ENCODE assay signal across 12 mouse cellular contexts in genomic region chr8:91592436-91593105, GRCm38 (mm10).
DNase-seq lines count a peak whose midpoint lies in the region; ATAC-seq and TF ChIP-seq lines count a peak whose summit lies in the region.
"Had no signal": no experiment of that assay in that cellular context is flagged by ENCODE, and none has a peak within 500 bp of the region (broad histone marks: within the 10 kb centered on the region; RNA-seq: fewer than 3 reads in every experiment).

No protein-coding gene starts in this region.

- H3K27ac ChIP-seq in forebrain, embryonic 13.5 days, result no peak overlapping the region
- no peak overlapping the region for H3K27ac ChIP-seq in forebrain, embryonic 11.5 days (ENCODE audit: low read depth, low read length)
- H3K27ac ChIP-seq in lung, embryonic 16.5 days (ENCODE audit: low read length), result no peak overlapping the region
- no peak overlapping the region for H3K27ac ChIP-seq in intestine, postnatal 0 days (ENCODE audit: low read depth, low read length)
- H3K27ac ChIP-seq in stomach, embryonic 15.5 days, result no peak overlapping the region
- H3K27ac ChIP-seq: liver, embryonic 13.5 days had no signal

- no peaks in the 10 kb centered on the region for H3K36me3 ChIP-seq in forebrain, embryonic 13.5 days (ENCODE audit: poor library complexity, severe bottlenecking)
- H3K36me3 ChIP-seq in forebrain, embryonic 11.5 days (ENCODE audit: control insufficient read depth, insufficient read depth, low read length), result no peaks in the 10 kb centered on the region
- no peaks in the 10 kb centered on the region for H3K36me3 ChIP-seq in lung, embryonic 16.5 days (ENCODE audit: control insufficient read depth, insufficient read depth, low read length)
- no peaks in the 10 kb centered on the region for H3K36me3 ChIP-seq in intestine, postnatal 0 days (ENCODE audit: control insufficient read depth, insufficient read depth)
- H3K36me3 ChIP-seq in stomach, embryonic 15.5 days, result no peaks in the 10 kb centered on the region
- H3K36me3 ChIP-seq: liver, embryonic 13.5 days had no signal

- no peak for TF ChIP-seq CTCF in intestine, postnatal 0 days (IDR thresholded peaks at IDR 0.05; ENCODE audit: low read depth)

- no peak for ATAC-seq in forebrain, embryonic 13.5 days
- ATAC-seq in forebrain, embryonic 11.5 days (replicated peaks; ENCODE audit: low FRiP score), result no peak
- no peak for ATAC-seq in lung, embryonic 16.5 days (ENCODE audit: low read depth)
- no peak for ATAC-seq in intestine, postnatal 0 days
- ATAC-seq in stomach, embryonic 15.5 days (ENCODE audit: insufficient read depth, low FRiP score, low read depth), result no peak

- peaks cover 23% of the 10 kb centered on the region for H3K4me1 ChIP-seq in forebrain, embryonic 13.5 days
- peaks cover 7% of the 10 kb centered on the region; the same call in 1 of the 2 replicates for H3K4me1 ChIP-seq in forebrain, embryonic 11.5 days (replicated peaks; ENCODE audit: control insufficient read depth, insufficient read depth, low read length)
- H3K4me1 ChIP-seq in lung, embryonic 16.5 days (replicated peaks; ENCODE audit: control insufficient read depth, insufficient read depth, low read length), result peaks cover 24% of the 10 kb centered on the region
- no peaks in the 10 kb centered on the region for H3K4me1 ChIP-seq in intestine, postnatal 0 days (replicated peaks; ENCODE audit: control insufficient read depth, insufficient read depth, low read length)
- H3K4me1 ChIP-seq in stomach, embryonic 15.5 days, result peaks cover 16% of the 10 kb centered on the region
- H3K4me1 ChIP-seq: liver, embryonic 13.5 days had no signal

- peaks cover 16% of the 10 kb centered on the region; the same call in 1 of the 2 replicates for H3K27me3 ChIP-seq in forebrain, embryonic 13.5 days
- H3K27me3 ChIP-seq in forebrain, embryonic 11.5 days (ENCODE audit: control insufficient read depth, insufficient read depth, low read length), result no peaks in the 10 kb centered on the region
- H3K27me3 ChIP-seq in lung, embryonic 16.5 days (ENCODE audit: control insufficient read depth, insufficient read depth, low read depth, low read length), result no peaks in the 10 kb centered on the region
- no peaks in the 10 kb centered on the region for H3K27me3 ChIP-seq in intestine, postnatal 0 days (replicated peaks; ENCODE audit: control insufficient read depth, insufficient read depth, low read length)
- no peaks in the 10 kb centered on the region for H3K27me3 ChIP-seq in stomach, embryonic 15.5 days (replicated peaks)
- H3K27me3 ChIP-seq: liver, embryonic 13.5 days had no signal

- 0 out of 2 replicates have a peak overlapping the region, but pooled peaks have one; percentile 3 for H3K4me2 ChIP-seq in forebrain, embryonic 13.5 days
- H3K4me2 ChIP-seq in forebrain, embryonic 11.5 days (ENCODE audit: low read depth, low read length, severe bottlenecking), result no peak overlapping the region
- H3K4me2 ChIP-seq in lung, embryonic 16.5 days (ENCODE audit: low read depth, low read length), result peak overlapping the region; percentile 21; the same call in 1 of the 2 replicates
- peak overlapping the region; percentile 24; the same call in 1 of the 2 replicates for H3K4me2 ChIP-seq in intestine, postnatal 0 days (replicated peaks; ENCODE audit: low read depth)
- 0 out of 2 replicates have a peak overlapping the region, but pooled peaks have one; percentile 12 for H3K4me2 ChIP-seq in stomach, embryonic 15.5 days
- H3K4me2 ChIP-seq: liver, embryonic 13.5 days had no signal

- no peaks in the 10 kb centered on the region for H3K9me3 ChIP-seq in forebrain, embryonic 13.5 days (replicated peaks)
- H3K9me3 ChIP-seq in forebrain, embryonic 11.5 days (ENCODE audit: control insufficient read depth, low read length), result no peaks in the 10 kb centered on the region
- H3K9me3 ChIP-seq in lung, embryonic 16.5 days (ENCODE audit: control insufficient read depth, low read length), result no peaks in the 10 kb centered on the region
- no peaks in the 10 kb centered on the region for H3K9me3 ChIP-seq in intestine, postnatal 0 days (ENCODE audit: control insufficient read depth)
- no peaks in the 10 kb centered on the region for H3K9me3 ChIP-seq in stomach, embryonic 15.5 days
- H3K9me3 ChIP-seq: liver, embryonic 13.5 days had no signal

- DNase-seq in forebrain, embryonic 11.5 days (ENCODE audit: low spot score), result no peak
- no peak for DNase-seq in lung, postnatal 10 days
- DNase-seq in left cerebral cortex, adult 9 months (ENCODE audit: low spot score in 2 of 2), result no peak
- no peak for DNase-seq in ovary, postnatal 36 days (ENCODE audit: low spot score)
- DNase-seq: adrenal gland, postnatal 25 days; heart, postnatal 36 days; layer of hippocampus, adult 9-11 months; liver, embryonic 13.5 days had no signal

- 20% methylated on average over 10 of the region's 10 CpGs for WGBS in forebrain, embryonic 13.5 days
- 30% methylated on average over 10 of the region's 10 CpGs for WGBS in forebrain, embryonic 11.5 days
- 41% methylated on average over 10 of the region's 10 CpGs for WGBS in lung, embryonic 16.5 days
- WGBS in intestine, postnatal 0 days, result 34% methylated on average over 10 of the region's 10 CpGs
- 29% methylated on average over 10 of the region's 10 CpGs for WGBS in stomach, embryonic 15.5 days

- 0 out of 2 replicates have a peak overlapping the region, but pooled peaks have one; percentile 21 for H3K9ac ChIP-seq in forebrain, embryonic 13.5 days
- no peak overlapping the region for H3K9ac ChIP-seq in forebrain, embryonic 11.5 days (ENCODE audit: low read length)
- no peak overlapping the region for H3K9ac ChIP-seq in lung, embryonic 16.5 days (ENCODE audit: low read length)
- no peak overlapping the region for H3K9ac ChIP-seq in intestine, postnatal 0 days (ENCODE audit: low read depth, low read length)
- no peak overlapping the region for H3K9ac ChIP-seq in stomach, embryonic 15.5 days
- H3K9ac ChIP-seq: liver, embryonic 13.5 days had no signal

- no peak overlapping the region for H3K4me3 ChIP-seq in forebrain, embryonic 13.5 days
- H3K4me3 ChIP-seq in forebrain, embryonic 11.5 days (ENCODE audit: low read depth, low read length), result no peak overlapping the region
- no peak overlapping the region for H3K4me3 ChIP-seq in lung, embryonic 16.5 days (ENCODE audit: low read length)
- no peak overlapping the region for H3K4me3 ChIP-seq in intestine, postnatal 0 days (ENCODE audit: low read depth, low read length)
- H3K4me3 ChIP-seq in stomach, embryonic 15.5 days (replicated peaks), result no peak overlapping the region
- H3K4me3 ChIP-seq: liver, embryonic 13.5 days had no signal
